Mouse (Mus musculus): ENCODE results near the gene Sf3b4. TPM values are rescaled to one million over a fixed set of nuclear protein-coding genes. Genes with fewer than 3 reads are reported as not detected.

Sf3b4 gene
- polyA plus RNA-seq, 1 experiment from 2014 or later = 145 TPM

GRCm38 (mm10) chr3:96221640-96222038, 49.5 kb downstream of the Sf3b4 start:
- peak overlapping the region; percentile 83 for H3K4me2 ChIP-seq (ENCODE audit: low read depth, low read length)
- ATAC-seq (ENCODE audit: low read depth) = no peak
- no peaks in the 10 kb centered on the region for H3K9me3 ChIP-seq (ENCODE audit: control insufficient read depth, low read length)
- WGBS = 16% methylated on average over 9 of the region's 9 CpGs
- peak overlapping the region; percentile 48 for H3K4me3 ChIP-seq (ENCODE audit: low read depth, low read length)
- H3K9ac ChIP-seq (replicated peaks; ENCODE audit: low read depth, low read length) = peak overlapping the region; percentile 54
- peak overlapping the region; percentile 95 for H3K27ac ChIP-seq (ENCODE audit: low read depth, low read length)
- no peaks in the 10 kb centered on the region for H3K27me3 ChIP-seq (ENCODE audit: control insufficient read depth, insufficient read depth, low read length)
- peaks cover 13% of the 10 kb centered on the region for H3K4me1 ChIP-seq (ENCODE audit: control insufficient read depth, insufficient read depth, low read length)
- no peaks in the 10 kb centered on the region for H3K36me3 ChIP-seq (ENCODE audit: control insufficient read depth, insufficient read depth, low read length)

DNA sequence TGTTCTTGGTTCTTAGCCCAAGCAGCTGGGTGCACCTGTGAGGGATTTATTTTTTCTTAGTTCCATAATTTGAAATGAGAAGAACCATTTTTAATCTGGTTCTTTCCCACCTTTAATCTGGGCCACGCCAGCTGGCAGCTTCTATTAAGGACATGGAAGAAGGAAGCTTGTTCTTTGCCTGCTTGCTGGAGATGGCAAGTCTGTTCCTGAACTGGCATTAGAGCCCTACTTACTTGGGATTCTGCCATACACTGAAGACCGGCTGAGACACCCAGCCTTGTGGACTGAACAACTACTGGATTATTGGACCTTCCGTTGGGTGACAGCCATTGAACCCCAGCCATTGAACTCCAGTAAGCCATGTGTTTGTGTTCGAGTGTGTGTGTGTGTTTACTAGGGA, 50.6 kb downstream of the Sf3b4 start:
- WGBS = 92% methylated on average over 4 of the region's 4 CpGs
- no peak overlapping the region for H3K27ac ChIP-seq (ENCODE audit: low read depth, low read length)
- no peak for ATAC-seq (ENCODE audit: low read depth)
- H3K4me2 ChIP-seq (ENCODE audit: low read depth, low read length) = peak overlapping the region; percentile 83; the same call in 1 of the 2 replicates
- no peaks in the 10 kb centered on the region for H3K27me3 ChIP-seq (ENCODE audit: control insufficient read depth, insufficient read depth, low read length)
- H3K4me3 ChIP-seq (ENCODE audit: low read depth, low read length) = no peak overlapping the region
- no peak overlapping the region for H3K9ac ChIP-seq (replicated peaks; ENCODE audit: low read depth, low read length)
- H3K9me3 ChIP-seq (ENCODE audit: control insufficient read depth, low read length) = no peaks in the 10 kb centered on the region
- H3K4me1 ChIP-seq (ENCODE audit: control insufficient read depth, insufficient read depth, low read length) = peaks cover 13% of the 10 kb centered on the region
- H3K36me3 ChIP-seq (ENCODE audit: control insufficient read depth, insufficient read depth, low read length) = no peaks in the 10 kb centered on the region

DNA sequence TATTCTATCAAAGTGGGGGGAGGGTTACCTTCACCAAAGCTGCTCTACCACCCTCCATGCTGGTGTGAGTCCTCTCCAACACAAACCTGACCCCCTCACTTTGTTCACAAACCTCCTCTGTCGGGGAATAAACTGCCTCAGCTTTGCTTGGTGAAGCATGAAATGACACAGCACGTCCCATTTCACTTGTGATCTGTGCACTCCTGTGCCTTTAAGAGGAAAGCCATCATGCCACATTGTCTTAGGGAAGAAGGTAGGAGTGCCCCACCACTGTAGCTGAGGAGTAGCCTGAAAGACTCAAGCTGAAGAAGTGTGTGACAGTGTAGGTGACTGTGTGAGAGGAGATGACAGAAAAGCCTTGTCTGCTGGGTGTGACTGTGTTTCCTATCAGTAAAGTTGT, 53.3 kb downstream of the Sf3b4 start:
- H3K27me3 ChIP-seq (ENCODE audit: control insufficient read depth, insufficient read depth, low read length) = no peaks in the 10 kb centered on the region
- no peak overlapping the region for H3K4me3 ChIP-seq (ENCODE audit: low read depth, low read length)
- H3K4me2 ChIP-seq (ENCODE audit: low read depth, low read length) = no peak overlapping the region
- H3K36me3 ChIP-seq (ENCODE audit: control insufficient read depth, insufficient read depth, low read length) = no peaks in the 10 kb centered on the region
- H3K9me3 ChIP-seq (ENCODE audit: control insufficient read depth, low read length) = no peaks in the 10 kb centered on the region
- 11% methylated on average over 2 of the region's 2 CpGs for WGBS
- ATAC-seq (ENCODE audit: low read depth) = no peak
- no peak overlapping the region for H3K27ac ChIP-seq (ENCODE audit: low read depth, low read length)
- no peak overlapping the region; the same call in 1 of the 2 replicates for H3K9ac ChIP-seq (replicated peaks; ENCODE audit: low read depth, low read length)
- H3K4me1 ChIP-seq (ENCODE audit: control insufficient read depth, insufficient read depth, low read length) = peaks cover 10% of the 10 kb centered on the region

Small RNA genes lying within 50 kb of the gene (microRNA-seq; reads per million reads assigned to microRNA genes)
- not detected for gene Gm44492

Other genes starting within 250 kb of the Sf3b4 start
- gene Anp32e, start 243.1 kb upstream of the Sf3b4 start, polyA plus RNA-seq (2014; fragmentation: Nextera tagmentation; extraction: Ambion mirVana) = 36.5 and 55.8 TPM in 2 replicates
- 45.5 and 49.2 TPM in 2 replicates for gene Plekho1, start 176.3 kb upstream of the Sf3b4 start, polyA plus RNA-seq (2014; fragmentation: Nextera tagmentation; extraction: Ambion mirVana)
- 45.6 and 51.0 TPM in 2 replicates for gene Vps45, start 113.9 kb upstream of the Sf3b4 start, polyA plus RNA-seq (2014; fragmentation: Nextera tagmentation; extraction: Ambion mirVana)
- gene Otud7b, start 67.8 kb upstream of the Sf3b4 start, polyA plus RNA-seq (2014; fragmentation: Nextera tagmentation; extraction: Ambion mirVana) = 4.6 and 8.3 TPM in 2 replicates
- 10.9 and 11.6 TPM in 2 replicates for gene Mtmr11, start 10.3 kb upstream of the Sf3b4 start, polyA plus RNA-seq (2014; fragmentation: Nextera tagmentation; extraction: Ambion mirVana)
- gene Sv2a, start 8.8 kb downstream of the Sf3b4 start, polyA plus RNA-seq (2014; fragmentation: Nextera tagmentation; extraction: Ambion mirVana) = 91.0 and 91.7 TPM in 2 replicates
- 61.5 and 69.0 TPM in 2 replicates for gene Bola1, start 47.4 kb downstream of the Sf3b4 start, polyA plus RNA-seq (2014; fragmentation: Nextera tagmentation; extraction: Ambion mirVana)
- gene Hist2h2ab, start 47.5 kb downstream of the Sf3b4 start, polyA plus RNA-seq (2014; fragmentation: Nextera tagmentation; extraction: Ambion mirVana) = 0.71 and 0.72 TPM in 2 replicates
- gene Hist2h2ac, start 48.5 kb downstream of the Sf3b4 start, polyA plus RNA-seq (2014; fragmentation: Nextera tagmentation; extraction: Ambion mirVana) = 1.3 and 2.1 TPM in 2 replicates
- 4.3 and 4.8 TPM in 2 replicates for gene Hist2h2be, start 48.8 kb downstream of the Sf3b4 start, polyA plus RNA-seq (2014; fragmentation: Nextera tagmentation; extraction: Ambion mirVana)
- gene Hist2h3c2, start 66.8 kb downstream of the Sf3b4 start, polyA plus RNA-seq (2014; fragmentation: Nextera tagmentation; extraction: Ambion mirVana) = 0.71 and 1.1 TPM in 2 replicates
- gene Hist2h2aa2, start 67.9 kb downstream of the Sf3b4 start, polyA plus RNA-seq (2014; fragmentation: Nextera tagmentation; extraction: Ambion mirVana) = 32.6 and 49.7 TPM in 2 replicates
- gene Hist2h2aa1, start 73.2 kb downstream of the Sf3b4 start, polyA plus RNA-seq (2014; fragmentation: Nextera tagmentation; extraction: Ambion mirVana) = 9.7 and 17.4 TPM in 2 replicates
- gene Hist2h3c1, start 74.4 kb downstream of the Sf3b4 start, polyA plus RNA-seq (2014; fragmentation: Nextera tagmentation; extraction: Ambion mirVana) = 0.18 and 0.67 TPM in 2 replicates
- 4.2 TPM in 2 replicates for gene Hist2h4, start 91.0 kb downstream of the Sf3b4 start, polyA plus RNA-seq (2014; fragmentation: Nextera tagmentation; extraction: Ambion mirVana)
- 5.3 and 11.5 TPM in 2 replicates for gene Hist2h3b, start 96.3 kb downstream of the Sf3b4 start, polyA plus RNA-seq (2014; fragmentation: Nextera tagmentation; extraction: Ambion mirVana)
- 2.0 and 2.8 TPM in 2 replicates for gene Hist2h2bb, start 97.4 kb downstream of the Sf3b4 start, polyA plus RNA-seq (2014; fragmentation: Nextera tagmentation; extraction: Ambion mirVana)
- 0.37 and 1.7 TPM in 2 replicates for gene Fcgr1, start 121.6 kb downstream of the Sf3b4 start, polyA plus RNA-seq (2014; fragmentation: Nextera tagmentation; extraction: Ambion mirVana)